Mouse (Mus musculus): ENCODE results near the gene Pigv.

Pigv gene

GRCm38 (mm10) chr4:133645195-133645594 is 27.3 kb downstream of the Pigv start:
- DNase-seq, result no peak

GRCm38 (mm10) chr4:133634043-133634410 is 38.4 kb downstream of the Pigv start:
- no peak for DNase-seq

- DNase-seq, result peak; percentile 94
These were observed 39.0 kb downstream of the Pigv start for GRCm38 (mm10) chr4:133633332-133634042.

GRCm38 (mm10) chr4:133632483-133633327 is 39.7 kb downstream of the Pigv start:
- peak; percentile 47 for DNase-seq

- DNase-seq, result peak; percentile 55
These were observed 40.6 kb downstream of the Pigv start for GRCm38 (mm10) chr4:133631769-133632411.

GRCm38 (mm10) chr4:133631071-133631768 is 41.2 kb downstream of the Pigv start:
- peak; percentile 54 for DNase-seq

GRCm38 (mm10) chr4:133630326-133630920 is 42.0 kb downstream of the Pigv start:
- DNase-seq, result no peak

GRCm38 (mm10) chr4:133629191-133629590 is 43.3 kb downstream of the Pigv start:
- no peak for DNase-seq

GRCm38 (mm10) chr4:133628517-133628916 is 43.9 kb downstream of the Pigv start:
- DNase-seq, result no peak

- DNase-seq, result no peak
These were observed 45.4 kb downstream of the Pigv start for GRCm38 (mm10) chr4:133627039-133627438.

- DNase-seq, result no peak
These were observed 45.8 kb downstream of the Pigv start for GRCm38 (mm10) chr4:133626621-133627020.

GRCm38 (mm10) chr4:133626221-133626620 is 46.2 kb downstream of the Pigv start:
- no peak for DNase-seq

GRCm38 (mm10) chr4:133625621-133626071 is 46.8 kb downstream of the Pigv start:
- peak; percentile 89 for DNase-seq

- DNase-seq, result no peak
These were observed 47.6 kb downstream of the Pigv start for GRCm38 (mm10) chr4:133624830-133625229.

- no peak for DNase-seq
These were observed 50.2 kb downstream of the Pigv start for GRCm38 (mm10) chr4:133622161-133622695.

- no peak for DNase-seq
These were observed 51.8 kb downstream of the Pigv start for GRCm38 (mm10) chr4:133620668-133621067.

- no peak for DNase-seq
These were observed 52.8 kb downstream of the Pigv start for GRCm38 (mm10) chr4:133619473-133620136.

GRCm38 (mm10) chr4:133617936-133618335 is 54.5 kb downstream of the Pigv start:
- DNase-seq, result no peak

- DNase-seq, result no peak
These were observed 57.0 kb downstream of the Pigv start for GRCm38 (mm10) chr4:133615416-133615815.

GRCm38 (mm10) chr4:133614274-133614761 is 58.1 kb downstream of the Pigv start:
- peak; percentile 83 for DNase-seq

GRCm38 (mm10) chr4:133613867-133614266 is 58.6 kb downstream of the Pigv start:
- DNase-seq, result no peak

Measured in lung, postnatal 10 days (tissue).